Mouse (Mus musculus): ENCODE measurements around the gene Ispd. TPM values are rescaled to one million over a fixed set of nuclear protein-coding genes. Genes with fewer than 3 reads are reported as not detected.
A peak's percentile ranks its signal among the peaks of the same experiment; 100 is the strongest.

Ispd gene
- polyA plus RNA-seq, 1 experiment from 2014 or later: 7.4 TPM

GRCm38 (mm10) chr12:36507111-36507903, 126.1 kb downstream of the Ispd start:
- Histone ChIP-seq H3K27me3 (replicated peaks; ENCODE audit: insufficient read depth, low read length) (no peaks in the 10 kb centered on the region), H3K4me3 (ENCODE audit: low read depth, low read length) (no peak overlapping the region), H3K36me3 (ENCODE audit: insufficient read depth, low read length) (no peaks in the 10 kb centered on the region), H3K4me1 (ENCODE audit: insufficient read depth, low read depth, low read length) (no peaks in the 10 kb centered on the region), H3K4me2 (replicated peaks; ENCODE audit: low read depth, low read length) (no peak overlapping the region), H3K9me3 (ENCODE audit: low read length) (no peaks in the 10 kb centered on the region), H3K27ac (ENCODE audit: low read length) (no peak overlapping the region), H3K9ac (replicated peaks; ENCODE audit: low read depth) (no peak overlapping the region)
- DNase-seq (ENCODE audit: low spot score) (no peak), ATAC-seq (no peak)
- TF ChIP-seq CTCF (IDR thresholded peaks at IDR 0.05): no peak
- TF ChIP-seq EP300 (IDR thresholded peaks at IDR 0.05): no peak
- WGBS: 83% methylated on average over 7 of the region's 7 CpGs

- WGBS: 54% methylated on average over 10 of the region's 10 CpGs
- no peak overlapping the region for H3K4me3 ChIP-seq (ENCODE audit: low read depth, low read length)
- no peaks in the 10 kb centered on the region for H3K27me3 ChIP-seq (replicated peaks; ENCODE audit: insufficient read depth, low read length)
- 0 out of 2 replicates have a peak, but pooled peaks have one; percentile 16 for ATAC-seq
- no peaks in the 10 kb centered on the region for H3K4me1 ChIP-seq (ENCODE audit: insufficient read depth, low read depth, low read length)
- peak; percentile 42 for DNase-seq (ENCODE audit: low spot score)
- no peaks in the 10 kb centered on the region for H3K36me3 ChIP-seq (ENCODE audit: insufficient read depth, low read length)
- H3K9me3 ChIP-seq (ENCODE audit: low read length): no peaks in the 10 kb centered on the region
- TF ChIP-seq EP300 (IDR thresholded peaks at IDR 0.05) (no peak), CTCF (IDR thresholded peaks at IDR 0.05) (no peak)
- H3K27ac ChIP-seq (ENCODE audit: low read length): no peak overlapping the region
- no peak overlapping the region for H3K9ac ChIP-seq (replicated peaks; ENCODE audit: low read depth)
- no peak overlapping the region for H3K4me2 ChIP-seq (replicated peaks; ENCODE audit: low read depth, low read length)
Observed at GRCm38 (mm10) chr12:36509954-36510642, 128.8 kb downstream of the Ispd start.

- H3K27ac ChIP-seq (ENCODE audit: low read length): no peak overlapping the region
Observed at GRCm38 (mm10) chr12:36521774-36522173, 140.5 kb downstream of the Ispd start.

GRCm38 (mm10) chr12:36523515-36523914, 142.3 kb downstream of the Ispd start:
- no peak for DNase-seq (ENCODE audit: low spot score)
- Histone ChIP-seq H3K9me3 (ENCODE audit: low read length) (no peaks in the 10 kb centered on the region), H3K4me1 (ENCODE audit: insufficient read depth, low read depth, low read length) (no peaks in the 10 kb centered on the region), H3K27ac (ENCODE audit: low read length) (no peak overlapping the region), H3K4me3 (ENCODE audit: low read depth, low read length) (no peak overlapping the region), H3K36me3 (ENCODE audit: insufficient read depth, low read length) (no peaks in the 10 kb centered on the region), H3K27me3 (replicated peaks; ENCODE audit: insufficient read depth, low read length) (no peaks in the 10 kb centered on the region), H3K9ac (replicated peaks; ENCODE audit: low read depth) (no peak overlapping the region), H3K4me2 (replicated peaks; ENCODE audit: low read depth, low read length) (no peak overlapping the region)
- no peak for TF ChIP-seq CTCF (IDR thresholded peaks at IDR 0.05)
- TF ChIP-seq EP300 (IDR thresholded peaks at IDR 0.05): no peak
- WGBS: 81% methylated on average over 2 of the region's 2 CpGs
- no peak for ATAC-seq

More at GRCm38 (mm10) chr12:36521774-36522173, 140.5 kb downstream of the Ispd start:
- Histone ChIP-seq H3K36me3 (ENCODE audit: insufficient read depth, low read length) (no peaks in the 10 kb centered on the region), H3K9me3 (ENCODE audit: low read length) (no peaks in the 10 kb centered on the region), H3K4me1 (ENCODE audit: insufficient read depth, low read depth, low read length) (no peaks in the 10 kb centered on the region), H3K27me3 (replicated peaks; ENCODE audit: insufficient read depth, low read length) (no peaks in the 10 kb centered on the region), H3K4me2 (replicated peaks; ENCODE audit: low read depth, low read length) (no peak overlapping the region), H3K9ac (replicated peaks; ENCODE audit: low read depth) (no peak overlapping the region), H3K4me3 (ENCODE audit: low read depth, low read length) (no peak overlapping the region)
- WGBS: 50% methylated on average over 2 of the region's 2 CpGs
- no peak for TF ChIP-seq CTCF (IDR thresholded peaks at IDR 0.05)
- peak; percentile 41; the same call in 1 of the 2 replicates for TF ChIP-seq EP300 (IDR thresholded peaks at IDR 0.05)
- DNase-seq (ENCODE audit: low spot score): no peak
- ATAC-seq: peak; percentile 19; the same call in 1 of the 2 replicates

GRCm38 (mm10) chr12:36530920-36531319, 149.7 kb downstream of the Ispd start:
- ATAC-seq: no peak
- Histone ChIP-seq H3K4me2 (replicated peaks; ENCODE audit: low read depth, low read length) (no peak overlapping the region), H3K4me3 (ENCODE audit: low read depth, low read length) (no peak overlapping the region), H3K9me3 (ENCODE audit: low read length) (no peaks in the 10 kb centered on the region), H3K9ac (replicated peaks; ENCODE audit: low read depth) (no peak overlapping the region), H3K27me3 (replicated peaks; ENCODE audit: insufficient read depth, low read length) (no peaks in the 10 kb centered on the region), H3K4me1 (ENCODE audit: insufficient read depth, low read depth, low read length) (no peaks in the 10 kb centered on the region), H3K36me3 (ENCODE audit: insufficient read depth, low read length) (no peaks in the 10 kb centered on the region), H3K27ac (ENCODE audit: low read length) (no peak overlapping the region)
- TF ChIP-seq CTCF (IDR thresholded peaks at IDR 0.05) (no peak), EP300 (IDR thresholded peaks at IDR 0.05) (no peak)
- WGBS: 82% methylated on average over 2 of the region's 2 CpGs
- no peak for DNase-seq (ENCODE audit: low spot score)

- no peak for TF ChIP-seq EP300 (IDR thresholded peaks at IDR 0.05)
- TF ChIP-seq CTCF (IDR thresholded peaks at IDR 0.05): no peak
- DNase-seq (ENCODE audit: low spot score): no peak
- H3K27ac ChIP-seq (ENCODE audit: low read length): no peak overlapping the region
- no peak for ATAC-seq
- 61% methylated on average over 4 of the region's 4 CpGs for WGBS
- no peak overlapping the region for H3K4me3 ChIP-seq (ENCODE audit: low read depth, low read length)
- H3K4me1 ChIP-seq (ENCODE audit: insufficient read depth, low read depth, low read length): no peaks in the 10 kb centered on the region
- H3K4me2 ChIP-seq (replicated peaks; ENCODE audit: low read depth, low read length): no peak overlapping the region
- no peaks in the 10 kb centered on the region for H3K36me3 ChIP-seq (ENCODE audit: insufficient read depth, low read length)
- H3K9ac ChIP-seq (replicated peaks; ENCODE audit: low read depth): no peak overlapping the region
- no peaks in the 10 kb centered on the region for H3K27me3 ChIP-seq (replicated peaks; ENCODE audit: insufficient read depth, low read length)
- H3K9me3 ChIP-seq (ENCODE audit: low read length): no peaks in the 10 kb centered on the region
Observed at GRCm38 (mm10) chr12:36531421-36532072, 150.3 kb downstream of the Ispd start.

Data from lung, postnatal 0 days (tissue).